Mouse (Mus musculus) hematopoietic multipotent progenitor cell, adult 10-12 weeks (in vitro differentiated cells): ENCODE data around the gene Kcnj3. TPM values are rescaled to one million over a fixed set of nuclear protein-coding genes. Genes with fewer than 3 reads are reported as not detected.

Experiments
- polyA plus RNA-seq: library from polyadenylated mRNA; stranded (reverse); fragments of >175 nt; gene quantifications from 2 replicates; pipeline ENCODE4 v1.2.3, GENCODE M21; 2012; ENCODE audit warnings: low replicate concordance

Kcnj3 gene
- polyA plus RNA-seq = not detected in 2 replicates

GRCm38 (mm10) chr2:55435721-55436260, at the start of gene Kcnj3:
Gene Kcnj3 (plus strand): TSS chr2:55435970.

